Mouse (Mus musculus): ENCODE results near the gene Gtse1.

DNA sequence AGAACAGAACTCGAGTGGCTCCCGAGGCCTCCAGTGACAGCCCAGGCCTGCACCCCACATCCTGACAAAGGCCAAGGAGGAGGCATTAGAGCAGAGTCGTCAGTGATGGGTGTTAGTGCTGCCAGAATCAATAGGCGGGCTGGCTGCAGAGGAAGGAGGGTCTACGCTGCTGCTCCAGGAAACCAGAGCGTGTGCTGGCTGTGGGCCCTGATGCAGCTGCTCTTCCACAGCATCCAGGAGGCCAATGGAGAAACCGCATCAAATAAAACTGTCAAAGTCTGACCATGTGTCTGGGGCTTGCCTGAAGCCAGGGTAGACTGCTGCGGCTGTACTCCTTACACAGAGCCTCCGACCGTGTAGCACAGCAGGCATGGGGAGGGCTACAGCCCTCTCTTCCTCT, 37.6 kb downstream of the Gtse1 start:
- no peak for TF ChIP-seq POLR2A (IDR thresholded peaks at IDR 0.05; ENCODE audit: control insufficient read depth, extremely low read depth, insufficient read depth, low read length, poor library complexity)
- no peak for TF ChIP-seq CTCF (IDR thresholded peaks at IDR 0.05; ENCODE audit: borderline replicate concordance, control insufficient read depth, extremely low read depth, insufficient read depth, low read length, poor library complexity)
